Mouse (Mus musculus): ENCODE results near the gene Gm6217.

DNA sequence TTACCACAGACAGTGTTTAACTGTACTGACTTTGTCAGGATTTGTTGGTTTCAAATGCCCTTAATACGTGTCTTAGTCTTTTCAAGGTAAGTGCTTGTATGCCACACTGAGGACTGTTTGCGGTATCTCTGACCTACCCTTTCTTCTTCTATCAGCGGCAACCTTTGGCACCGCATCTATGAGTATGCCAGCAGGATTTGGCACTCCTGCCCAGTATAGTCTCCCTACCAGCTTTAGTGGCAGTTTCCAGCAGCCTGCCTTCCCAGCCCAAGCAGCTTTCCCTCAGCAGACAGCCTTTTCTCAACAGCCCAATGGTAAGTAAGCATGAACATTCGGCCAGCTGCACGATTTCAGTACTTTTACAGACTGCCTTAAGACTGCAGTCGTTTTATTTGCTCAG is 37.9 kb downstream of the Gm6217 start:
- no peak for TF ChIP-seq POLR2A (IDR thresholded peaks at IDR 0.05; ENCODE audit: low read depth, low read length)
- TF ChIP-seq CTCF (IDR thresholded peaks at IDR 0.05; ENCODE audit: extremely low read depth, insufficient read length, insufficient replicate concordance, low read depth, low read length) = no peak

Data from small intestine, adult 2 months (tissue).